Mouse (Mus musculus) kidney, postnatal 0 days (tissue): ENCODE measurements at regions not wholly inside any gene's neighbourhood (a gene's known extent, or its start where the extent isn't known, plus 50 kb on each side); places are given as distances from the start of the nearest gene placed in this dataset.

Experiments used
- ATAC-seq: fragments of 200-750 bp; cut with Nextera tagmentation; replicated peaks from 2 replicates; pipeline ENCODE4 v1.8.0; 2017; ENCODE audit warnings: low read depth, moderate number of reproducible peaks, moderate TSS enrichment, moderate library complexity; ENCODE audit not compliant: low FRiP score
- DNase-seq: peaks from one replicate; pipeline ENCODE4 v3.0.0-alpha.2; 2016; ENCODE audit warnings: low spot score
- H3K27ac ChIP-seq: fragments of 300-500 bp; sonication (generic); 2 replicates; pipeline ENCODE4 v1.5.1; 2014; ENCODE audit warnings: mild to moderate bottlenecking
- H3K27me3 ChIP-seq: fragments of 300-500 bp; sonication (generic); 2 replicates; pipeline ENCODE4 v1.6.1; 2014; ENCODE audit warnings: low read length, mixed read lengths; ENCODE audit not compliant: insufficient read depth
- H3K36me3 ChIP-seq: fragments of 300-500 bp; sonication (generic); 2 replicates; pipeline ENCODE4 v1.6.1; 2014; ENCODE audit warnings: low read length, mixed read lengths; ENCODE audit not compliant: insufficient read depth
- H3K4me1 ChIP-seq: fragments of 300-500 bp; sonication (generic); replicated peaks from 2 replicates; pipeline ENCODE4 v1.6.1; 2014; ENCODE audit warnings: antibody characterized with exemption, low read length, mixed read lengths; ENCODE audit not compliant: insufficient read depth
- H3K4me2 ChIP-seq: fragments of 300-500 bp; sonication (generic); 2 replicates; pipeline ENCODE4 v1.6.1; 2014; ENCODE audit warnings: mild to moderate bottlenecking, low read length, moderate library complexity, mixed read lengths
- H3K4me3 ChIP-seq: fragments of 300-500 bp; sonication (generic); replicated peaks from 2 replicates; pipeline ENCODE4 v1.5.1; 2014; ENCODE audit warnings: low read depth, low read length
- H3K9ac ChIP-seq: fragments of 300-500 bp; sonication (generic); 2 replicates; pipeline ENCODE4 v1.6.1; 2014; ENCODE audit warnings: low read depth, low read length
- H3K9me3 ChIP-seq: fragments of 300-500 bp; sonication (generic); replicated peaks from 2 replicates; pipeline ENCODE4 v1.6.1; 2016; ENCODE audit warnings: low read length, inconsistent platforms, mixed read lengths
- CTCF ChIP-seq: IDR thresholded peaks from 2 replicates; pipeline ENCODE4 v1.5.1; 2016; ENCODE audit warnings: antibody characterized with exemption, low read depth, mild to moderate bottlenecking, moderate library complexity
- WGBS: fragments of 180-500 bp; shearing (Covaris S2); extraction: QIAGEN DNeasy Blood & Tissue Kit; methylation state at CpG from one replicate; pipeline ENCODE4 v1.1.7; 2014; 5-methylcytosine and 5-hydroxymethylcytosine counted together

DNA sequence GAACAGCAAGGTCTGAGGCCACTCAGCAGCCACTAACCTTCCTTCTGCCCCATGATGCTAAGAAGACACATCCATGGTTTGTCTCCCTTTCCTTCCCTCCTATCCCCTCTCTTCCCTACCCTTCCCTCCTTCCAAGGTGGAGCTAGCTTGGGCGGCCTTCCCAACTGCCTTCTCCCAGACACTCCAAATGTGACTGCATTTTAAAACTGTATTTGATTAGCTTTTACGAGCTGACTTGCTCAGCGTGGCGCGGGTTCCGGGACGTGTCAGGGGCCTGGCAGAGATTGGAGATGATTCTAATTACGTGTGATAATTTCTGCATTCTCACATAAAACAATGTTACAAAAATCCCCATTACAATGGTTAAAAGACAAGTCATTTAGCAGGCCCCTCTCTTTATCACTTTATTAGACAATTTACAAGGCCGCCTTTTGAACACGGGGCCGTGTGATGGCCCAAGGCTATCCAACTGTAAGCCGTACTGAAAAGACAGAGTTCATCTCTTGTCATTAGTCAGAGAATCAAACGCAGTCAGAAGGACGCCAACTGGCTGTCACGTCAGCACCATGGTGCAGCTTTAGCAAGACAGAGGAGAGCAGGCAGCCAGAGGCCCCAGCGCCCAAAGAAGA, 108.2 kb downstream of the Cryba4 start:
- Histone ChIP-seq H3K9me3 (no peaks in the 10 kb centered on the region), H3K4me2 (no peak overlapping the region), H3K36me3 (no peaks in the 10 kb centered on the region), H3K9ac (no peak overlapping the region), H3K4me3 (no peak overlapping the region), H3K4me1 (no peaks in the 10 kb centered on the region), H3K27ac (no peak overlapping the region), H3K27me3 (no peaks in the 10 kb centered on the region)
- TF ChIP-seq CTCF = no peak
- DNase-seq = no peak
- 76% methylated on average over 16 of the region's 16 CpGs for WGBS
- no peak for ATAC-seq

GRCm38 (mm10) chr5:112153675-112154085, 98.6 kb downstream of the Cryba4 start:
- Histone ChIP-seq H3K9ac (no peak overlapping the region; the same call in 1 of the 2 replicates), H3K36me3 (no peaks in the 10 kb centered on the region), H3K9me3 (no peaks in the 10 kb centered on the region), H3K27me3 (peaks cover 15% of the 10 kb centered on the region; the same call in 1 of the 2 replicates), H3K4me2 (peak overlapping the region; percentile 50), H3K4me3 (peak overlapping the region; percentile 6), H3K27ac (no peak overlapping the region), H3K4me1 (no peaks in the 10 kb centered on the region)
- WGBS = under 1% methylated on average over 39 of the region's 39 CpGs
- peak; percentile 97 for TF ChIP-seq CTCF
- DNase-seq = peak; percentile 71
- peak; percentile 77 for ATAC-seq

DNA sequence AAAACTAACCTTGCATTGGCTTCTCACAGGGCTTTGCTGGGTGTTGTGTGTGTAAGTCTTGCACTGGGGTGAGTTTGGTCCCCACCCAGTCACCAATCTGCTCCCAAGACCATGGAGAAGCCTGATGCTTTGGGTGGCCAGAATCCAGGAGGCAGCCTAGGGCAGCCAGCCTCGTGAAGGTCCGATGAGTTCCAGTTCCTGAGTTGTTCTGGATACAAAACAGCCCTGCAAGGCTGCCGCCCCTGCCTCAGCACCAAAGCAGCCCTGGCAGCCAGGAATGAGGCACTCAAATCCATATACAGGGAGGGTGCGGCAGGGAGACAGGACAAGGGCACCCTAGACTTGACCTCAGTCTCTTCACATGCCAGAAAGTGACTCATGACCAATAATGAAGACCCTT, 97.7 kb downstream of the Cryba4 start:
- H3K27me3 ChIP-seq = peaks cover 15% of the 10 kb centered on the region; the same call in 1 of the 2 replicates
- no peak overlapping the region for H3K4me3 ChIP-seq
- ATAC-seq (no peak), DNase-seq (no peak)
- WGBS = 46% methylated on average over 4 of the region's 4 CpGs
- H3K27ac ChIP-seq = no peak overlapping the region
- no peaks in the 10 kb centered on the region for H3K4me1 ChIP-seq
- H3K9ac ChIP-seq = no peak overlapping the region
- H3K4me2 ChIP-seq = no peak overlapping the region
- no peak for TF ChIP-seq CTCF
- no peaks in the 10 kb centered on the region for H3K9me3 ChIP-seq
- no peaks in the 10 kb centered on the region for H3K36me3 ChIP-seq

GRCm38 (mm10) chr5:112155051-112155450, 97.3 kb downstream of the Cryba4 start:
- DNase-seq = no peak
- H3K9me3 ChIP-seq = no peaks in the 10 kb centered on the region
- H3K36me3 ChIP-seq = no peaks in the 10 kb centered on the region
- 65% methylated on average over 6 of the region's 6 CpGs for WGBS
- no peak overlapping the region for H3K9ac ChIP-seq
- no peak overlapping the region for H3K4me2 ChIP-seq
- ATAC-seq = no peak
- peaks cover 15% of the 10 kb centered on the region; the same call in 1 of the 2 replicates for H3K27me3 ChIP-seq
- H3K4me3 ChIP-seq = no peak overlapping the region
- H3K4me1 ChIP-seq = no peaks in the 10 kb centered on the region
- no peak overlapping the region for H3K27ac ChIP-seq
- TF ChIP-seq CTCF = no peak

GRCm38 (mm10) chr5:112156005-112156404, 96.3 kb downstream of the Cryba4 start:
- no peaks in the 10 kb centered on the region for H3K9me3 ChIP-seq
- H3K4me3 ChIP-seq = no peak overlapping the region
- H3K27ac ChIP-seq = no peak overlapping the region
- WGBS = 43% methylated on average over 1 of the region's 1 CpGs
- no peak overlapping the region for H3K4me2 ChIP-seq
- no peaks in the 10 kb centered on the region for H3K36me3 ChIP-seq
- H3K27me3 ChIP-seq = peaks cover 15% of the 10 kb centered on the region; the same call in 1 of the 2 replicates
- ATAC-seq = no peak
- H3K4me1 ChIP-seq = no peaks in the 10 kb centered on the region
- no peak for DNase-seq
- no peak overlapping the region for H3K9ac ChIP-seq
- TF ChIP-seq CTCF = no peak

DNA sequence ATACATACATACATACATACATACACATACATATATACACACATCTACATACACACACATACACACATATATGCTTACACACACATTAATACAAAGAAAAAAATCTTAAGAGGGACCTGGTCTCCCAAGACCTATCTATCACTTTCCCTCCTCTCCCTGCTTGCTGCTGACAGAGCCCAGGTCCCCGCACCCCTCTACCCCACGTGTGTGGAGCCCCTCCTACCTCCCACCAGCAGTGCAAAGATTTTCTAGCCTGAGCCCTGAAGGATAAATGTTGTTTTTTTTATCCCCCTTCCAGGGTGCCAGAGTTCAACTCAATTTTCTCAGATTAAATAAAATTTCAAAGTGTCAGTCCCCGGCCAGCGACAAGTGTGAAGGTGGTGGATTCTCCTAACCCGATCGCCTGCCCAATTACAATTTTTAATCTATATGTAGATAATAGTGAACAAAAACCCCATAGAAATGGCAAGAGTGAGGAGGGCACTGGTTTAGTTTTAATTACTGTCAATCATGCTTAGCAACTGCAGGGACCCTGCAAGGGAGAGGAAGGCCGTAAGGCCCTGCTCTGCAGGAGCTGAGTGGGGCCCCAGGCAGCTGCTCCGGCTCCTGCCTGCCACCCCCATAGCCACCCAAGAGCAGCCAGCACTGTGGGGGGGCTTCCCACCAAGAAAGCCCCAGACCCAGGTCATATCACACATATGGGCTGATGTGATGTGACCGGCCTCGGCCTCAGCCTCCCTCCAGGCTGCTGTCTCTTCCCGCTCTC, 85.7 kb downstream of the Cryba4 start:
- Histone ChIP-seq H3K27ac (no peak overlapping the region), H3K4me2 (no peak overlapping the region), H3K4me1 (no peaks in the 10 kb centered on the region), H3K36me3 (no peaks in the 10 kb centered on the region), H3K9me3 (no peaks in the 10 kb centered on the region), H3K9ac (no peak overlapping the region), H3K27me3 (no peaks in the 10 kb centered on the region), H3K4me3 (no peak overlapping the region)
- 73% methylated on average over 11 of the region's 11 CpGs for WGBS
- ATAC-seq (no peak), DNase-seq (no peak)
- no peak for TF ChIP-seq CTCF
